Mouse (Mus musculus) adrenal gland, adult 10 weeks (tissue): ENCODE results near the gene Gm10251. TPM values are rescaled to one million over a fixed set of nuclear protein-coding genes. Genes with fewer than 3 reads are reported as not detected.

Experiments used
- polyA plus RNA-seq: library from polyadenylated mRNA; stranded (reverse); fragments of 350-450 nt; fragmentation: Illumina TruSeq; extraction: RNeasy Lipid Tissue Mini Kit (QIAGEN cat#74804); gene quantifications from one replicate; pipeline ENCODE4 v1.2.3, GENCODE M21; 2014; ENCODE audit warnings: low read depth, low replicate concordance

Gene Gm10251
- polyA plus RNA-seq: not detected

GRCm38 (mm10) chr14:6684070-6684469, at the start of gene Gm10251:
Gene Gm10251, minus strand, starts transcription at chr14:6684170.

GRCm38 (mm10) chr14:6720151-6720550, 36.2 kb upstream of the Gm10251 start, which contains the start of gene Gm8050:
Gene Gm8050, minus strand, starts transcription at chr14:6720251.

GRCm38 (mm10) chr14:6622318-6622717, 61.7 kb downstream of the Gm10251 start, which contains the start of gene Gm3460:
Gene Gm3460, minus strand, starts transcription at chr14:6622418.

DNA sequence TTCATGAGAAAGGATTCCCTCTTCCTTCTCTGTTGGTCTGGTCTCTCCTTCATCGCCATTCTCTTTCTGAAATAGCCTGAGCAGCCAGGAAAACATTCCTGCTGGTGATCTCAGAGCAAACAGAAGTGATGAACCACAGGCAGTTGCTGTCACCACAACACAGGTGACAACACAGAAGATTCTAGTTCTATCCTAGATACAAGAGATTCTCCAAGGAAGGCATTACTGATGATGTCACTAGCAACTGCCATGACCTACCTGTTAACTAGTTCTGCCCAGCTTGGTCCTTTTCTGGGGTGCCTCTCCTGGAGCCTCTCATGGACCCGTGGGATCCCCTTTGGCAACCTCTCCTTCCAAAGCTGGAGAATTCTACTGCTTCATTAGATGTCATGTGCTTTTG, 93.5 kb downstream of the Gm10251 start, which contains the start of gene Gm3629:
Gene Gm3629 (minus strand): TSS at position 101 of the 400 bp plus-strand sequence.

Other genes with a start within 250 kb of the Gm10251 start
- not detected for gene Gm3594, start 239.6 kb downstream of the Gm10251 start, polyA plus RNA-seq
- gene Gm8356, start 146.9 kb downstream of the Gm10251 start, polyA plus RNA-seq: not detected
- not detected for gene Gm3629, start 93.6 kb downstream of the Gm10251 start, polyA plus RNA-seq
- not detected for gene Gm3460, start 61.8 kb downstream of the Gm10251 start, polyA plus RNA-seq
- gene Gm8050, start 36.1 kb upstream of the Gm10251 start, polyA plus RNA-seq: not detected
- 1.5 TPM for gene Gm3636, start 58.2 kb upstream of the Gm10251 start, polyA plus RNA-seq
- gene Gm8362, start 90.2 kb upstream of the Gm10251 start, polyA plus RNA-seq: not detected
- not detected for gene Gm3642, start 156.1 kb upstream of the Gm10251 start, polyA plus RNA-seq
- gene Gm3667, start 205.8 kb upstream of the Gm10251 start, polyA plus RNA-seq: not detected